21 mouse cellular contexts compared by ENCODE assay signal in genomic region chr9:78013813-78014212, GRCm38 (mm10). TPM values are rescaled to one million over a fixed set of nuclear protein-coding genes. Genes with fewer than 3 reads are reported as not detected.
DNase-seq lines count a peak whose midpoint lies in the region; ATAC-seq and TF ChIP-seq lines count a peak whose summit lies in the region.
"Had no signal": no experiment of that assay in that cellular context is flagged by ENCODE, and none has a peak within 500 bp of the region (broad histone marks: within the 10 kb centered on the region; RNA-seq: fewer than 3 reads in every experiment).

No protein-coding gene starts in this region.

- H3K36me3 ChIP-seq in hindbrain, postnatal 0 days (ENCODE audit: insufficient read depth, low read length): no peaks in the 10 kb centered on the region
- H3K36me3 ChIP-seq in hindbrain, embryonic 11.5 days (ENCODE audit: control insufficient read depth, insufficient read depth, low read length): no peaks in the 10 kb centered on the region
- H3K36me3 ChIP-seq in lung, embryonic 14.5 days (ENCODE audit: insufficient read depth): no peaks in the 10 kb centered on the region
- H3K36me3 ChIP-seq in G1E (replicated peaks): no peaks in the 10 kb centered on the region
- H3K36me3 ChIP-seq: embryonic facial prominence, embryonic 12.5 days; forebrain, embryonic 10.5 days; heart, embryonic 10.5 days; limb, embryonic 13.5 days; neural tube, embryonic 15.5 days had no signal

- ATAC-seq in hindbrain, postnatal 0 days: 0 out of 2 replicates have a peak, but pooled peaks have one; percentile 19
- no peak for ATAC-seq in hindbrain, embryonic 11.5 days (ENCODE audit: low FRiP score)
- ATAC-seq in lung, embryonic 14.5 days (ENCODE audit: insufficient read depth): no peak
- ATAC-seq in G1E (ENCODE audit: extremely low read depth, insufficient number of reproducible peaks, low FRiP score, poor library complexity, severe bottlenecking): no peak
- ATAC-seq: intestine, embryonic 16.5 days had no signal

- no peaks in the 10 kb centered on the region for H3K4me1 ChIP-seq in hindbrain, postnatal 0 days (ENCODE audit: insufficient read depth, low read length)
- H3K4me1 ChIP-seq in hindbrain, embryonic 11.5 days (replicated peaks; ENCODE audit: control insufficient read depth, insufficient read depth, low read length): no peaks in the 10 kb centered on the region
- no peaks in the 10 kb centered on the region for H3K4me1 ChIP-seq in lung, embryonic 14.5 days (ENCODE audit: insufficient read depth)
- peaks cover 11% of the 10 kb centered on the region for H3K4me1 ChIP-seq in G1E (ENCODE audit: insufficient read depth, low read depth, low read length)
- H3K4me1 ChIP-seq: embryonic facial prominence, embryonic 12.5 days; limb, embryonic 13.5 days; neural tube, embryonic 15.5 days had no signal

- WGBS in hindbrain, postnatal 0 days: 29% methylated on average over 1 of the region's 1 CpGs
- 37% methylated on average over 1 of the region's 1 CpGs for WGBS in hindbrain, embryonic 11.5 days
- WGBS in lung, embryonic 14.5 days: 23% methylated on average over 1 of the region's 1 CpGs

- no peaks in the 10 kb centered on the region for H3K9me3 ChIP-seq in hindbrain, postnatal 0 days (ENCODE audit: low read length)
- no peaks in the 10 kb centered on the region for H3K9me3 ChIP-seq in hindbrain, embryonic 11.5 days (ENCODE audit: control insufficient read depth, low read length)
- no peaks in the 10 kb centered on the region for H3K9me3 ChIP-seq in lung, embryonic 14.5 days (ENCODE audit: low read depth, low read length)
- H3K9me3 ChIP-seq in G1E (replicated peaks): no peaks in the 10 kb centered on the region
- H3K9me3 ChIP-seq: embryonic facial prominence, embryonic 12.5 days; forebrain, embryonic 10.5 days; heart, embryonic 10.5 days; limb, embryonic 13.5 days; neural tube, embryonic 15.5 days had no signal

- no peak overlapping the region for H3K4me3 ChIP-seq in hindbrain, postnatal 0 days (ENCODE audit: low read length)
- H3K4me3 ChIP-seq in hindbrain, embryonic 11.5 days (ENCODE audit: low read depth, low read length): no peak overlapping the region
- H3K4me3 ChIP-seq in lung, embryonic 14.5 days (ENCODE audit: low read depth, low read length): no peak overlapping the region
- no peak overlapping the region for H3K4me3 ChIP-seq in G1E (ENCODE audit: low read depth, low read length)
- H3K4me3 ChIP-seq: embryonic facial prominence, embryonic 12.5 days; forebrain, embryonic 10.5 days; heart, embryonic 10.5 days; limb, embryonic 13.5 days; neural tube, embryonic 15.5 days had no signal

- H3K27me3 ChIP-seq in hindbrain, postnatal 0 days (ENCODE audit: insufficient read depth, low read length): no peaks in the 10 kb centered on the region
- H3K27me3 ChIP-seq in hindbrain, embryonic 11.5 days (ENCODE audit: control insufficient read depth, insufficient read depth, low read length): no peaks in the 10 kb centered on the region
- no peaks in the 10 kb centered on the region for H3K27me3 ChIP-seq in lung, embryonic 14.5 days (ENCODE audit: insufficient read depth, low read length)
- peaks cover 30% of the 10 kb centered on the region for H3K27me3 ChIP-seq in G1E (ENCODE audit: insufficient read depth, low read length)
- H3K27me3 ChIP-seq: embryonic facial prominence, embryonic 12.5 days; limb, embryonic 13.5 days; neural tube, embryonic 15.5 days had no signal

- H3K4me2 ChIP-seq in hindbrain, postnatal 0 days (ENCODE audit: low read depth, low read length): no peak overlapping the region
- no peak overlapping the region for H3K4me2 ChIP-seq in hindbrain, embryonic 11.5 days (replicated peaks; ENCODE audit: low read depth, low read length)
- no peak overlapping the region for H3K4me2 ChIP-seq in lung, embryonic 14.5 days
- H3K4me2 ChIP-seq: embryonic facial prominence, embryonic 12.5 days; limb, embryonic 13.5 days; neural tube, embryonic 15.5 days had no signal

- peak; percentile 45 for TF ChIP-seq CTCF in hindbrain, postnatal 0 days (IDR thresholded peaks at IDR 0.05; ENCODE audit: low read depth)
- peak; percentile 51 for TF ChIP-seq CTCF in lung, embryonic 14.5 days (IDR thresholded peaks at IDR 0.05; ENCODE audit: low read depth)
- TF ChIP-seq CTCF in G1E (IDR thresholded peaks at IDR 0.05; ENCODE audit: low read depth, low read length): peak; percentile 37; the same call in 1 of the 2 replicates

- H3K27ac ChIP-seq in hindbrain, postnatal 0 days: no peak overlapping the region
- H3K27ac ChIP-seq in hindbrain, embryonic 11.5 days (ENCODE audit: low read depth, low read length): no peak overlapping the region
- no peak overlapping the region for H3K27ac ChIP-seq in lung, embryonic 14.5 days (ENCODE audit: low read depth)
- H3K27ac ChIP-seq: embryonic facial prominence, embryonic 12.5 days; forebrain, embryonic 10.5 days; heart, embryonic 10.5 days; limb, embryonic 13.5 days; neural tube, embryonic 15.5 days had no signal

- DNase-seq in hindbrain, postnatal 0 days (ENCODE audit: low spot score): no peak
- DNase-seq in hindbrain, embryonic 11.5 days (ENCODE audit: low spot score): no peak
- no peak for DNase-seq in lung, embryonic 14.5 days
- DNase-seq in lung, postnatal 14 days: no peak
- no peak for DNase-seq in G1E (ENCODE audit: low spot score)
- DNase-seq in naive thymus-derived CD4-positive, alpha-beta T cell, adult 2 months (ENCODE audit: low read depth): peak; percentile 34
- no peak for DNase-seq in embryo, embryonic 10 days (ENCODE audit: low spot score)
- DNase-seq: adrenal gland, postnatal 14 days; cerebellum, postnatal 25 days; heart, postnatal 4 days; kidney, postnatal 4 days; lung, postnatal 4 days had no signal

- H3K9ac ChIP-seq in hindbrain, postnatal 0 days (replicated peaks; ENCODE audit: low read length): no peak overlapping the region
- no peak overlapping the region for H3K9ac ChIP-seq in hindbrain, embryonic 11.5 days (ENCODE audit: low read depth, low read length)
- no peak overlapping the region for H3K9ac ChIP-seq in lung, embryonic 14.5 days
- H3K9ac ChIP-seq: embryonic facial prominence, embryonic 12.5 days; limb, embryonic 13.5 days; neural tube, embryonic 15.5 days had no signal

RNA-seq across cellular contexts. Expression of gene Gcm1, which starts 37.9 kb away (rescaled TPM):
- total RNA-seq in hindbrain, postnatal 0 days (2014; rRNA removed): 0.10 TPM in 1 of 2 replicates, not detected in the other
- polyA plus RNA-seq in hindbrain, postnatal 0 days (2015; fragmentation: Nextera tagmentation; extraction: Ambion mirVana): 0.09 and 0.11 TPM in 2 replicates
- 0.10 TPM in 1 of 2 replicates, not detected in the other for polyA plus RNA-seq in hindbrain, embryonic 11.5 days (2014; fragmentation: Nextera tagmentation; extraction: Ambion mirVana)
- 0.38 and 0.47 TPM in 2 replicates for polyA plus RNA-seq in lung, embryonic 14.5 days (2014; fragmentation: Nextera tagmentation; extraction: Ambion mirVana)
- not detected in 2 replicates for total RNA-seq in G1E (2014; fragmentation: Nextera tagmentation)
- total RNA-seq in G1E (2017): 0.05 TPM in 1 of 2 replicates, not detected in the other
- not detected in 2 replicates for polyA plus RNA-seq in G1E (2012)
- total RNA-seq: adrenal gland, postnatal 14 days; heart, postnatal 4 days; monocyte, adult 5-6 weeks had no signal
- polyA plus RNA-seq: forebrain, embryonic 10.5 days; heart, embryonic 10.5 days; intestine, embryonic 16.5 days; limb, embryonic 13.5 days; neural tube, embryonic 15.5 days; spleen, adult 2 months; testis, adult 2 months had no signal
